Mouse (Mus musculus): ENCODE data around the gene Tcp1.
"Not testable (repeated sequence)": the region's sequence is repeated elsewhere in the genome, so short reads cannot be mapped to it uniquely, and the experiment has no call there.

The Tcp1 gene

GRCm38 (mm10) chr17:12915881-12916583 is 531 bp downstream of the Tcp1 start, which contains the start of gene Mrpl18:
Mrpl18 (minus strand) TSS chr17:12916345.
- peak; percentile 98 for DNase-seq

DNA sequence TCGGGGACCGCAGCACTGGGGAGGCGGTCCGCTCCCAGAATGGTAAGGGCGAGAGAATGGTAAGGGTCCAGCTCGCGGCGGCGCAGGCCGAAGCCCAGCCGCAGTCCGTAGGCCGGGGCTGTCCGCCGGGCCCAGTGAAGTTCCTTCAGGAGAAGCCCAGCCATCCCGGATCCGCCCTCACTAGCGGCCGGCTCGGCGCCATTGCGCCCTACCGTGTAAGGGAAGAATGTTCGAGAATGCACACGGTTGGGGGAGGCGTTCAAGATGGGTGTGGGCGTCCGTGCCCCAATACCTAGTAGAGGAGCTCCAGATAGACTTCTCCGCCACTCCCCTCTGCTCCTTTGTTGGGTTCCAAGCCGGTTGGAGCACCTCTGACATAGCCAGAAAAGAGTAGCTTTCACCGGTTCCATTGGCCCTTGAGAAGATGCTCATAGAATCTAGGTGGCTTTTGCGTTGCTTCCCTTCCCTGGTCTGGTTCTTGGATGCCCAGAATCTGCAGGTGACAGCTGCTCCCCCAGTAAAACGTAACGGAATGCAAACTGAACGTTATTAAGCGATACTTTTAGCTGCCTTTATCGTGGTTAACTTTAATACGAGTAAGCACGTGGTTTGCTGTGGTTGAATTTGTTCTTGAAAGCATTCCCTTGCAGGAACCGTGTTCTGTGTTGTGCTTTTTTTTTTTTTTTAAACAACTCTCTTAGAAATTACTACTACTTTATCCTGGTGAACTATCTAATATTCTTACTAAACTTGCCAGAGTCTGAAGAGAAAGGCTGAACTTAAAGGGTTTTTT is 1.3 kb downstream of the Tcp1 start:
- peak; percentile 82 for DNase-seq

- no peak for DNase-seq
Measured at GRCm38 (mm10) chr17:12921073-12921472, 5.6 kb downstream of the Tcp1 start.

GRCm38 (mm10) chr17:12925001-12925400 is 9.5 kb downstream of the Tcp1 start:
- no peak for DNase-seq

- no peak for DNase-seq
Measured at GRCm38 (mm10) chr17:12925703-12926180, 10.2 kb downstream of the Tcp1 start.

- DNase-seq = not testable (repeated sequence)
Measured at GRCm38 (mm10) chr17:12931576-12931975, 16.1 kb downstream of the Tcp1 start.

DNA sequence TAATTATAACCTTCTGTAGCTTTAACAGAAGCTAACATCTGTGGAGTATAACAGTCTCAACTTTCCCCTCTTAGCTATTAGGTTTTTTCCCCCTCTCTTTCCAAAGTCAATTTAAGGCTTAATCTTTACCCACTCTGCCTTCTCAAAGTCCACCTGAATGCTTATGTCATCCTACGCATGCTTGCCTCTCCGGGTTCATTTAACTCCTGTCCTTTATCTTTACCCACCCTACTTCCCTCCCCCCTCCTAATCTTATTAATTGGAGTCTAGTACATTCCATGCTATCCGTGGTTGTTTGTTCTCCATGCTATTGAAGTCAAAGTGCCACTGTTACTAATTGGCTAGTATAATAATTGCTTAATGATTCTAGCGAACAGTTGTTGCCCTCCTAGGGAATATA is 20.2 kb downstream of the Tcp1 start:
- DNase-seq = no peak

- no peak for DNase-seq
Measured at GRCm38 (mm10) chr17:12937412-12937970, 22.0 kb downstream of the Tcp1 start.

GRCm38 (mm10) chr17:12938077-12938476 is 22.6 kb downstream of the Tcp1 start:
- no peak for DNase-seq

GRCm38 (mm10) chr17:12939377-12940148 is 24.1 kb downstream of the Tcp1 start:
- DNase-seq = not testable (repeated sequence)

DNA sequence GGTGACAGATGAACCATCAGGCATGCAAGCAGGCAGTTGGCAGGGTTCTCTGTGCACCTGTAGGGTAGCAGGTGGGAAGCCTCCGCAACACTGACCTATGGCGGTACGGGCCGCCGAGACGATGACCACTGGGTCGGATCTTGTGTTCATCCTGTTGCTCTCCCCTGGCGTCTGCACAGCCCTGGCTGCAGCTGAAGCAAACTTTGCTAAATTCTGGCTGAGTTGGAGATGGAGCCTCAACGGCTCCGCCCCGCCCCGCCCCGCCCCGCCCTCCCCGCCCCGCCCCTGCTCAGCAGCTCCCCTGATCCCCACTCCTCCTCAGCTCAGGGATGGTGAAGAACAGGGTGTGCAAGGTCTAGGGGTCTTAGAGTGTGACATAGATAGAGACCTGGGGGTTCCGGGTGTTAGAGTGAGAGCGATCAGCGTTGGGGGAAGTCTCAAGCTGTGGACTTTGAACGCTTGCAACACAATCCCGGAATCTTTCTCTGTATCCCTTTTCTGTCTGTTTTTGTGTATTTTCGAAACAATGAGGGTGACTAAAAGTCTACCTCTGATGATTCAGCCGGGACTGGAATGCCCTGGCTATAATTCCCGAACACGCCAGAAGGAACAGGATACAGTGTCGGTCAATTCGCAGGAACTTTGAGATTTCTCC is 24.8 kb downstream of the Tcp1 start, which contains the start of gene Acat3:
Gene Acat3 (minus strand): TSS at position 450 of the 655 bp plus-strand sequence.
- DNase-seq = peak; percentile 59

GRCm38 (mm10) chr17:12941543-12942260 is 26.2 kb downstream of the Tcp1 start:
- DNase-seq = no peak

DNA sequence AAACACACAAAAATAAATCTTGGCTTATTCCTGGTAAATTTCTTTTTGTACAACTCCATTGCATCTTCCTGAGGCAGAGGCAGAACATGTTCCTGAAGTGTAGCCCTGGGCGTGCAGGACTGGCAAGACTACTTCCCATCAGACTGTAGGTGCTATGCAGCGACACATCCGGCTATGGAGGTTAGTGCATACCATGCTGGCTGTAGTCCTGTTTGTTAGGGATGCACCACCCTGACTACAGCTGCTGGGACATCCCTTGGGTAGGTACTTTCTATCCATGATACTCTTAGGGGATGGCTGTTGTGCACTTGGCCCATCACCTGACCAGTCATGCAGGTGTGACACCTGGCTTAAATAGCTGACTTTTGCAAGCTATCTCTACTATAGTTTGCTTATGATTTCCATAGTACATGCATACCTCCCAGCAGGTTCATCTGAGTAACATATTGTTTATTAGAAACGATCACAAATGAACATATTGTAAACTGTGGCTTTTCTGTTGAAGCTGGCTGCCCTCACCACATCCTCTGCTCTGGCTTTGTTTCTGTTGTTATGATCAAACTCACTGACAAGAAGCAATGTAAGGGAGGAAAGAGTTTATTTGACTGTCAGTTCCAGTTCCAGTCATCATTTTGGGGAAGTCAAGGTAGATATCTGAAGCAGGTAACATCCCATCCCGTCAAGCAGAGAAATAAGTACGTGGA is 27.1 kb downstream of the Tcp1 start:
- no peak for DNase-seq

- DNase-seq = no peak
Measured at GRCm38 (mm10) chr17:12949669-12950068, 34.2 kb downstream of the Tcp1 start.

- DNase-seq = no peak
Measured at GRCm38 (mm10) chr17:12956664-12957063, 41.2 kb downstream of the Tcp1 start.

- not testable (repeated sequence) for DNase-seq
Measured at GRCm38 (mm10) chr17:12959377-12959776, 43.9 kb downstream of the Tcp1 start.

DNA sequence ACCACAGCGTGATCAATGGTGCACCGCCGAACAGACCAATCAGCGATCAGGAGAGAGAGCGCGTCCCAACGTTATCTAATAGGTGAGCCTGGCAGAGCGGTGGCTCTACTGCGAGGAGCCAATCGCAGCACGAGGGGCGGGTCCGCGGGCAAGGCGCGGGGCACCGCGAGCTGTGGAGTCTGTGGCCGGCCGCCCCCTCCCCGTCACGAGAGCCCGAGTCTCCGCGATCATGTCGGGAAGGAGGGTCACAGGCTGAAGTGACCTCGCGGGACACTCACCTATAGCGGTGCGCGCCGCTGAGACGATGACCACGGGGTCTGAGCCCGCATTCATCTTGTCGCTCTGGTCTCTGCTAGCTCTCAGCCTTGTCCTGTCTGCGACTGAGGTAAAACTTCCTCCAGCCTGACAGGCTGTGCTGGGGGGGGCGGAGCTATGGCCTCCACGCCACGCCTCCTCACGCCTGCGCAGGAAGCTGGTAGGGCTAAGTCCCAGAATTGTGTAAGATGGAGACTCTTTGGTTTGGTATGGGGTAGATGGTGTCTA is 44.9 kb downstream of the Tcp1 start, which contains the start of gene Acat2:
Gene Acat2 (minus strand): TSS at position 417 of the 543 bp plus-strand sequence.
- DNase-seq = peak; percentile 95

DNA sequence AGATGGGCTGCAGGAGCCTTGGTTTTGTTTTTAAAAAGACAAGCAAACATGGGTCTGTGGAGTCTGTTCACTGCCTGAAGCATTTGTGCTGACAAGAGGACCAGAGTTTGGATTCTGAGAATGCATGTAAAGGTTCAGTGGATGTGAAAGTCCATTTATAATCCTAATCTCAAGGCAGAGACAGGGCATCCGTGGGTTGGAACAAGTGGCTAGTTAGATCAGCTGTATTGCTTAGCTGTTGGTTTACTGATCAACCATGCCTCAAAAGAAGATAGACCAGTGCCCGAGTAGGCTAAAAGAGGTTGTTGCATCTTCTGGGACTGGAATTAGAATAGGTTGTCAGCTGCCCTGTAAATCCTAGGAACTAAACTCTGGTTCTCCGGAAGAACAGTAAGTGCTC is 48.0 kb downstream of the Tcp1 start:
- DNase-seq = no peak

GRCm38 (mm10) chr17:12967173-12967572 is 51.7 kb downstream of the Tcp1 start:
- no peak for DNase-seq

GRCm38 (mm10) chr17:12973851-12974250 is 58.4 kb downstream of the Tcp1 start:
- no peak for DNase-seq

All from liver (tissue).